Mouse (Mus musculus) hindbrain, postnatal 0 days (tissue): ENCODE measurements around the gene Meis1. TPM values are rescaled to one million over a fixed set of nuclear protein-coding genes. Genes with fewer than 3 reads are reported as not detected.
A peak's percentile ranks its signal among the peaks of the same experiment; 100 is the strongest.

Experiments
- ATAC-seq: fragments of 200-750 bp; cut with Nextera tagmentation; 2 replicates; pipeline ENCODE4 v1.8.0; 2017; ENCODE audit warnings: mild to moderate bottlenecking, moderate TSS enrichment, moderate library complexity
- DNase-seq: peaks from one replicate; pipeline ENCODE4 v3.0.0-alpha.2; 2015; ENCODE audit warnings: low spot score
- H3K27ac ChIP-seq: fragments of 300-500 bp; sonication (generic); 2 replicates; pipeline ENCODE4 v1.5.1; 2014; ENCODE audit warnings: mild to moderate bottlenecking
- H3K27me3 ChIP-seq: fragments of 300-500 bp; sonication (generic); 2 replicates; pipeline ENCODE4 v1.6.1; 2014; ENCODE audit warnings: low read length, mixed read lengths; ENCODE audit not compliant: insufficient read depth
- H3K36me3 ChIP-seq: fragments of 300-500 bp; sonication (generic); 2 replicates; pipeline ENCODE4 v1.6.1; 2014; ENCODE audit warnings: low read length, mixed read lengths; ENCODE audit not compliant: insufficient read depth
- H3K4me1 ChIP-seq: fragments of 300-500 bp; sonication (generic); 2 replicates; pipeline ENCODE4 v1.6.1; 2014; ENCODE audit warnings: antibody characterized with exemption, low read length, mixed read lengths; ENCODE audit not compliant: insufficient read depth
- H3K4me2 ChIP-seq: fragments of 300-500 bp; sonication (generic); 2 replicates; pipeline ENCODE4 v1.6.1; 2014; ENCODE audit warnings: low read depth, mild to moderate bottlenecking, low read length, moderate library complexity, mixed read lengths
- H3K4me3 ChIP-seq: fragments of 300-500 bp; sonication (generic); 2 replicates; pipeline ENCODE4 v1.5.1; 2014; ENCODE audit warnings: low read length
- H3K9ac ChIP-seq: fragments of 300-500 bp; sonication (generic); replicated peaks from 2 replicates; pipeline ENCODE4 v1.6.1; 2014; ENCODE audit warnings: mild to moderate bottlenecking, low read length, moderate library complexity, mixed read lengths
- H3K9me3 ChIP-seq: fragments of 300-500 bp; sonication (generic); 2 replicates; pipeline ENCODE4 v1.6.1; 2016; ENCODE audit warnings: low read length, mixed read lengths
- CTCF ChIP-seq: IDR thresholded peaks from 2 replicates; pipeline ENCODE4 v1.5.1; 2016; ENCODE audit warnings: antibody characterized with exemption, control low read depth, low read depth
- WGBS: fragments of 180-500 bp; shearing (Covaris S2); extraction: QIAGEN DNeasy Blood & Tissue Kit; methylation state at CpG from one replicate; pipeline ENCODE4 v1.1.7; 2014; 5-methylcytosine and 5-hydroxymethylcytosine counted together
- polyA plus RNA-seq: library from polyadenylated mRNA; unstranded; fragments of >200 nt; fragmentation: Nextera tagmentation; extraction: Ambion mirVana; gene quantifications from 2 replicates; pipeline ENCODE4 v1.2.1, GENCODE M21; 2015
- total RNA-seq: library from RNA; depleted of rRNA; stranded (reverse); fragments of >200 nt; gene quantifications from 2 replicates; pipeline ENCODE4 v1.2.3, GENCODE M21; 2014

Meis1 gene
- total and polyA plus RNA-seq, 2 experiments from 2014 or later = 99.4 to 112 TPM

DNA sequence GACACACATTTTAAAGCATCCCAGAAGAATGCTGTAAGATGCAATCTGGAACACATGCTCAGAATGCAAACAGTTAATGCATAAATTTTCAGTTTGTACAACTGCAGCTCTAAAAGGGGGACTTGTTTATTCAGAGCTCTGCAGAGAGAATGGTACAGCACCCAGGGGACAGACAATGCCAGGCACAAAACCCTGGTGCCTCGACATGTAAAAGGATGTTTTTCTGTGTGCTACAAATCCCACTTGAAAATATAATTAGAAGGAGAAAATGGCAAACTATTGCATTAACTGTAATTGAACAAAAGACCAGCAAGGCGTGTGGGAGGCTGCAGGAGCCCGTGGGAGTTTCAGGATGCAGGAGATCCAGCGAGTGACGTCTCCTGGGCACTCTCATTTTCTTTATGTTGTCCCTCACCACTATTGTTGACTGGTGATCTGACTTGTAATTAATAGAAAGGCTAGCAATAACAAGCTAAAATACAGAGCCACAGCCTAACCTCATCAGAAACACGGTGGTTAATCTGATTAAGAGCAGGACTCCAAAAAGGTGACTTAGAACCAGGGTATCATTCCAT is 29.0 kb downstream of the Meis1 start:
- Histone ChIP-seq H3K9me3 (no peaks in the 10 kb centered on the region), H3K27me3 (no peaks in the 10 kb centered on the region), H3K9ac (no peak overlapping the region), H3K27ac (peak overlapping the region; percentile 11), H3K4me2 (0 out of 2 replicates have a peak overlapping the region, but pooled peaks have one; percentile 2), H3K36me3 (peaks cover 6% of the 10 kb centered on the region; the same call in 1 of the 2 replicates), H3K4me1 (peaks cover 14% of the 10 kb centered on the region), H3K4me3 (no peak overlapping the region)
- no peak for DNase-seq
- ATAC-seq = 0 out of 2 replicates have a peak, but pooled peaks have one; percentile 24
- 18% methylated on average over 6 of the region's 6 CpGs for WGBS
- no peak for TF ChIP-seq CTCF

GRCm38 (mm10) chr11:18988637-18989263 is 30.0 kb downstream of the Meis1 start:
- no peak overlapping the region for H3K4me2 ChIP-seq
- H3K9me3 ChIP-seq = no peaks in the 10 kb centered on the region
- no peak overlapping the region for H3K4me3 ChIP-seq
- peaks cover 6% of the 10 kb centered on the region; the same call in 1 of the 2 replicates for H3K36me3 ChIP-seq
- H3K27me3 ChIP-seq = no peaks in the 10 kb centered on the region
- no peak overlapping the region for H3K27ac ChIP-seq
- no peak overlapping the region for H3K9ac ChIP-seq
- no peak for TF ChIP-seq CTCF
- DNase-seq (no peak), ATAC-seq (no peak)
- WGBS = 46% methylated on average over 4 of the region's 4 CpGs
- H3K4me1 ChIP-seq = peaks cover 14% of the 10 kb centered on the region

GRCm38 (mm10) chr11:18983813-18984212 is 35.0 kb downstream of the Meis1 start:
- Histone ChIP-seq H3K9ac (no peak overlapping the region), H3K27me3 (no peaks in the 10 kb centered on the region), H3K9me3 (no peaks in the 10 kb centered on the region), H3K4me3 (no peak overlapping the region), H3K27ac (no peak overlapping the region), H3K36me3 (peaks cover 10% of the 10 kb centered on the region), H3K4me1 (no peaks in the 10 kb centered on the region), H3K4me2 (no peak overlapping the region)
- DNase-seq (no peak), ATAC-seq (no peak)
- TF ChIP-seq CTCF = no peak
- 60% methylated on average over 2 of the region's 2 CpGs for WGBS

- Histone ChIP-seq H3K27me3 (no peaks in the 10 kb centered on the region), H3K4me2 (no peak overlapping the region), H3K9ac (no peak overlapping the region), H3K36me3 (peaks cover 10% of the 10 kb centered on the region), H3K9me3 (no peaks in the 10 kb centered on the region), H3K4me1 (no peaks in the 10 kb centered on the region), H3K4me3 (no peak overlapping the region), H3K27ac (no peak overlapping the region)
- ATAC-seq (no peak), DNase-seq (no peak)
- 43% methylated on average over 7 of the region's 7 CpGs for WGBS
- TF ChIP-seq CTCF = no peak
Observed at GRCm38 (mm10) chr11:18983294-18983693, 35.5 kb downstream of the Meis1 start.

DNA sequence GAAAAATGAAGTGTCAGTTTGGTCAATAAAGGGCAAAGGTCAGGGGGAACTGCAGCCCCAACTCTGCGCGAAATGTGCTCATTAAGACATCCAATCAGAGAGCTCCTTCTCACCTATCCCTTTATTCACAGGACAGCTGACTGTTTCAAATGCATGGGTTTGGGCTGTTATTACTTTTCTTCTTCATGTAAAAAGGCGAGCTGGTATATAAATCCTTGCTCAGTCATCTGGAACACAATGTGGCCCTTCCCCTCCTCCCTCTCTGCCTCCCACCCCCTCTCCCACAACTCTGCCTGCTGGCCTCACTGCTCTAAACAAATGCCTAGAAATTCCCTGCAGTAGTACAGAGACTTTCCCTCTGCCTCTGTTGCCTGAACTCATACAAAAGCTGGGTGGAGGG is 36.5 kb downstream of the Meis1 start:
- ATAC-seq (0 out of 2 replicates have a peak, but pooled peaks have one; percentile 48), DNase-seq (no peak)
- Histone ChIP-seq H3K9me3 (no peaks in the 10 kb centered on the region), H3K4me1 (no peaks in the 10 kb centered on the region), H3K9ac (no peak overlapping the region), H3K27ac (no peak overlapping the region), H3K36me3 (peaks cover 4% of the 10 kb centered on the region), H3K4me3 (no peak overlapping the region), H3K27me3 (no peaks in the 10 kb centered on the region), H3K4me2 (no peak overlapping the region)
- WGBS = 26% methylated on average over 3 of the region's 3 CpGs
- no peak for TF ChIP-seq CTCF

DNA sequence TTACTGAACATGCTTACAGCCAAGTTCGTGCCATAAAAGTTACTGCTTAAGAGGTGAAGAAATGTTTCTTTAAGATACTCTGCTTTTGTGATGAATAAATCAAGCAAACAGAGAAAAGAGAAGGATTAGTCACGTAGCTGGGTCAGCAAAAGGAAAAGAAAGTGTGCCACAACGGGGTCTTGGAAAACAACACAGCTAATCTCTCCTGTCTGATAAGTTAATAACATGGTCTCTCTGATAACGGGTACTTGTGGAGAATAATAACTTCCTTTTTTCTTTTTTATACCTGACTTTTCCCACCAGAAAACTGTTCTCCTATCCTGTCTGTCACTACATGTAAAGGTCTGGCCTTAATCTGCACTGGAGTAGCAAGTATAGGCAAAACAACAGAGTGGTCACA is 37.4 kb downstream of the Meis1 start:
- WGBS = 35% methylated on average over 4 of the region's 4 CpGs

DNA sequence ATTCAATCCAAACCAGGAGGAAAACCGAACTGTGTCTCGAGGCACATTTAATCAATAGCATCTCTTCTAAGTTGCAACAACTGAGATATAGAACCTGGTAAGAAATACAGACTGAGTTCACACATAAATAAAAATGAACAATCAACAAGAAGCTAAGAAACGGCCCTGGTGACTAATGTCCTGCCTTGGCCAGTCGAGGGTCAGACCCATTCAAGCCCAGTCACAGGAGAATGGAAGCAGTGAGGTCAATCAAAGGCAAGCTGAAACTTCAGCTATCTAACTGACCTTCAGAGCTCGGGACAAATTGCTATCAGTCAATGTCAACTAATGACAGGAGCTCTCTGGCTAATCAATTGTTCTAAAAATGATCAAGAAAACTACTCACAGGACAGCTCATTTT is 38.2 kb downstream of the Meis1 start:
- ATAC-seq = no peak
- DNase-seq = no peak
- no peak overlapping the region for H3K4me3 ChIP-seq
- WGBS = 32% methylated on average over 5 of the region's 5 CpGs
- H3K27me3 ChIP-seq = no peaks in the 10 kb centered on the region
- no peak overlapping the region for H3K9ac ChIP-seq
- peaks cover 4% of the 10 kb centered on the region for H3K36me3 ChIP-seq
- no peak overlapping the region for H3K4me2 ChIP-seq
- H3K9me3 ChIP-seq = no peaks in the 10 kb centered on the region
- no peak for TF ChIP-seq CTCF
- H3K27ac ChIP-seq = no peak overlapping the region
- no peaks in the 10 kb centered on the region for H3K4me1 ChIP-seq

More for the DNA sequence above, 37.4 kb downstream of the Meis1 start:
- Histone ChIP-seq H3K4me3 (no peak overlapping the region), H3K9ac (no peak overlapping the region), H3K9me3 (no peaks in the 10 kb centered on the region), H3K4me1 (no peaks in the 10 kb centered on the region), H3K36me3 (peaks cover 4% of the 10 kb centered on the region), H3K4me2 (no peak overlapping the region), H3K27ac (no peak overlapping the region), H3K27me3 (no peaks in the 10 kb centered on the region)
- no peak for TF ChIP-seq CTCF
- DNase-seq (no peak), ATAC-seq (no peak)
